Mouse (Mus musculus): ENCODE data around the gene Ddost.

DNA sequence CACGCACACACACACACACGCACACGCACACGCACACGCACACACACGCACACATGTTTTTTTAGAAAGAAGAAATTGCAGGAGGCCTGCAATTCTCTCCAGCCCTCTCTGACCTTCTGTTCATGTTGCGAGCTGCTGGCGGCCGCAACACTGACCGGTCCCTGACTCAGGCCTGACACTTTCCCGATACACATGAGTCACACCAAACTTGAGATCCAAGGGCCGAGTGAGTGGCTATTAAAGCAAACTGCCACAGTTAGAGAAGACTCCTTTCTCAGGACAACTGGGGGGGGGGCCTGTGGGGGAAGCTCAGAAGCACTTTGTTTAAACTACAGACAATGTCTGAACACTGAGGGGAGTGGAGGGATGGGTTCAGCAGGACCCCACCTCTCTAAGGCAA lies 52.0 kb downstream of the Ddost start:
- TF ChIP-seq EP300 (IDR thresholded peaks at IDR 0.05; ENCODE audit: low read depth) (no peak), CTCF (IDR thresholded peaks at IDR 0.05; ENCODE audit: low read depth) (no peak)

All from liver, postnatal 0 days (tissue).